Mouse (Mus musculus): ENCODE measurements around the gene Ppp5c. TPM values are rescaled to one million over a fixed set of nuclear protein-coding genes. Genes with fewer than 3 reads are reported as not detected.

Ppp5c gene
- total RNA-seq (2023), result 85.9 TPM

GRCm38 (mm10) chr7:17027588-17028343 is at the start of gene Ppp5c:
TSS of gene Ppp5c (minus strand) at chr7:17027924.

DNA sequence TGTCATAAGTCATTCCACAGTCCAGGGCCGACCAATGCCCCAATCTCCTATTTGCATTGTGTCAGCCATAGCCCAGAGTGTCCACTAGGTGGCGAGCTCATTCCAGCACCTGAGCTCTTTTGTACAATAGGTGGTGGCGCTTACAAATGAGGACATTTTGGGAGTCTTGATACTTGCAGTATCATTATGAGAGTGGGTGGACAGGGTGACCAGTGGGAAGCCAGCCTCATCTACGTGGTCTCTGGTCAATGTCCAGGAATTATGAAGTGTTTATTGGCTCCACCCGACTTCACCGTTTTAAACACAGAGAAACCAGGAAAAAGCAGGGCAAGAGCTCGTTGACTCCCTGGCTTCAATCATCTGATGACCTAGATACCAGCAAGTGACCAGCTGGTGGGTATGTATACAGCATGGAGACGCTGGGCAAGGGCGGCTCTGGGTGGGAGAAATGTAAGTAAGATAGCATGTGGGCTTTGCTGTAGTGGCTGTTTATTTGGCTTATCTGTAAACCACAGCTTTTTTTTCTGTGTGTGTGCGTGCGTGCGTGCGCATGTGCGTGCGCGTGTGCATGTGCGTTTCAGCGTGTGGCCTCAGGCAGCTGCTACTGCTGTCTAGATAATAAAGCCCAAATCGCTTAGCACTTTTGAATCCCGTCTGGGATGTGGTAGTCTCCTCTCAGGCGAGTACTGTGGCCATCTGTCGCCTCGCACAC is 46.3 kb upstream of the Ppp5c start, which contains the start of gene Psg16:
TSS of gene Psg16 (plus strand) at position 137 of the 712 bp plus-strand sequence.

GRCm38 (mm10) chr7:17062389-17062788 is 34.7 kb upstream of the Ppp5c start, which contains the start of gene Hif3a:
TSS of gene Hif3a (minus strand) at chr7:17062427.

DNA sequence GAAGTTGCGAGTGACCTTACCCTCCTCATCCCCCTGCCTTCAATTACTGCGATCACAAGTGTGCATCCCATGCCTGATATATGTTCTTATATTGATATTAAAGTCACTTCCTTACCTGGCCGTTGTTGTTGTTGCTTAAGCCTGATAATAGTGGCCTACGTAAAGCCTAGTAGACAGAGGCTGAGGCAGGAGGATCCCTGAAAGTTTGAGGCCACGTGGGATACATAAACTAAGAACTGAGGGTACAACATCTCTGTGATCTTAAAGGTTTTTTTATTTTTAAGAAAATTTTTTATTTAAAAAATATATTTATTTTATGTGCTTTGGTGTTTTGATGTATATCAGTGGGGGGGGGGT is 35.3 kb downstream of the Ppp5c start, which contains the start of gene Ccdc8:
TSS of gene Ccdc8 (plus strand) at position 258 of the 357 bp plus-strand sequence.

DNA sequence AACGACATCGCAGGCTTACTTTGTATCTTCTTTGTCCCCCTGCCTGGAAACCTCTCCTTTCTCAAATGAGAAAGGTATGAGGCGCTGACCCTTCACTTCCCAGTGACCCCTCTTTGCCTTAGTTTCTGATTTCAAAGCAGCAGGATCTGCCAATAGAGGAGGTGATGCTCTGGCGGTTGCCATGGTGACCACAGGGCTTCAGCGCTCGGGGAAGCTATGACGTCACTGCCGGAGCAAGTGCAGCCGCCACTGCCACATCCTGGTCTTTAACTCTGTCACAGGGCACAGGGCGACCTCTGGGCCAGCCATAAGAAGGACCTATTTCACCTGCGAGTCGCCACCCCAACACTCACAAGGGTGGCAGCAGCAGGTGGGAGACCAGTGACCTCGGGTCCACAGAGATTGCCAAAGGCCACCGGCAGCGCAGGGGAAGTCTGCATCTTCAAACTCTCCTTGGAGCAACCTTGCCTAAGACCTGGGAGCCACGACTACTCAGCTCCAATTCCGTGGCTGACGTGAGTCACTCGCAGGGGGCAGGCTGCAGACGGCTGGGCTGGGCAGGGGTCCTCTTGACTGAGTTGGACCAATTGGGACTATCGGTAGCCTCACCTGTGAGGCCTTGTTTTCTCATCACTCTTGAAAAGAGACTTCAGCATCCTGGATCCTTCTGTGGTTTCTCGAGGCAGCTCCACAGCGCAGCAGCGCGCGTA is 44.7 kb downstream of the Ppp5c start, which contains the start of gene Gm42372:
TSS of gene Gm42372 (plus strand) at position 228 of the 710 bp plus-strand sequence.

DNA sequence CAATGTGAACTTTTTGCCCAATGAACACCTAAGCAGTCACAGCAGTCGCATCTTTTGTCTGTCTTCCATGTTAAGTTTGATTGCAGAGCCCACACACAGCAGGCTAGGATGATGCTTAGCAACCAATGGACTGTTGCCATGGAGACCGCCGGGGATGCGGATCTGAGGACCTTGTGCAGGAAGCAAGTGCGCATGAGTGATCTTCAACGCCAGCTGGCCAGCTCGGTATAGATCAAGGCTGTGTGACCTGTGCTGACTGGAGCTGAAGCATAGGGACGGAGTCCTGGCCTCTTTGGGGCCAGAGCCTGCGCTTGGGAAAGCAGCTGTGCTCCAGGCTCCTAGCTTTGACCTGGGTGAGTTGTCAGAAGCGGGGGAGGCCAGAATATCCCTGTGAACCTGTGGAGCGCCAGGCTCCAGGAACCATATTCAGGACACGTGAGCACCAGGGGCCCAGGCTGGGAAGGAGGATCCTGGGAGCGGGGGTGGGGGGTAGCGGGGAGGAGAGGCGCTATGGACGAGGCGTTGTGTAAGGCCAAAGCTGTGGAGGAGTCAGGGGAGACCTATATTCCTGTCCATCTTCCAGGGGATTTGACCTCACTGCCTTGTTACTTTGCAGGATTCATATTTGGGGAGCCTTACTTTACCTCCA is 68.1 kb downstream of the Ppp5c start, which contains the start of gene Pnmal1:
TSS of gene Pnmal1 (plus strand) at position 141 of the 649 bp plus-strand sequence.

Other genes starting within 250 kb of the Ppp5c start
- 164 TPM for gene Slc1a5, start 246.6 kb downstream of the Ppp5c start, total RNA-seq (2023)
- gene Strn4, start 212.0 kb downstream of the Ppp5c start, total RNA-seq (2023), result 126 TPM
- 21.0 TPM for gene Fkrp, start 211.2 kb downstream of the Ppp5c start, total RNA-seq (2023)
- gene Prkd2, start 185.0 kb downstream of the Ppp5c start, total RNA-seq (2023), result 231 TPM
- gene Dact3, start 152.6 kb downstream of the Ppp5c start, total RNA-seq (2023), result 0.34 TPM
- not detected for gene Gng8, start 136.1 kb downstream of the Ppp5c start, total RNA-seq (2023)
- gene Ptgir, start 121.4 kb downstream of the Ppp5c start, total RNA-seq (2023), result 0.31 TPM
- 91.8 TPM for gene Calm3, start 103.8 kb downstream of the Ppp5c start, total RNA-seq (2023)
- not detected for gene Pnmal2, start 83.2 kb downstream of the Ppp5c start, total RNA-seq (2023)
- gene Pnmal1, start 68.2 kb downstream of the Ppp5c start, total RNA-seq (2023), result not detected
- 1.2 TPM for gene Gm42372, start 44.8 kb downstream of the Ppp5c start, total RNA-seq (2023)
- gene Ccdc8, start 35.2 kb downstream of the Ppp5c start, total RNA-seq (2023), result 0.09 TPM
- not detected for gene Hif3a, start 34.5 kb upstream of the Ppp5c start, total RNA-seq (2023)
- gene Psg16, start 46.1 kb upstream of the Ppp5c start, total RNA-seq (2023), result not detected
- not detected for gene Ceacam3, start 122.4 kb upstream of the Ppp5c start, total RNA-seq (2023)
- gene Psg29, start 175.6 kb upstream of the Ppp5c start, total RNA-seq (2023), result not detected